Mouse (Mus musculus) G1E (cell line): Measurements from ENCODE around the gene Ulk4.

Experiments used
- CTCF ChIP-seq: IDR thresholded peaks from 2 replicates; pipeline ENCODE4 v1.5.1; 2012; ENCODE audit warnings: low read depth, low read length, inconsistent platforms, mixed read lengths
- GATA2 ChIP-seq: IDR thresholded peaks from 2 replicates; pipeline ENCODE4 v1.6.1; 2012; ENCODE audit warnings: low read depth, low read length, inconsistent platforms, borderline replicate concordance

GRCm38 (mm10) chr9:121242331-121242730 is 34.7 kb downstream of the Ulk4 start:
- TF ChIP-seq CTCF = no peak
- TF ChIP-seq GATA2 = no peak
